Mouse (Mus musculus): ENCODE results near the gene Prkcsh. TPM values are rescaled to one million over a fixed set of nuclear protein-coding genes. Genes with fewer than 3 reads are reported as not detected.

The Prkcsh gene
- total and polyA plus RNA-seq, 3 experiments: 183 to 577 (median 356) TPM

- H3K4me1 ChIP-seq (ENCODE audit: control insufficient read depth in 1 of 2, insufficient read depth in 2 of 2, low read length in 2 of 2): no peaks in the 10 kb centered on the region
- H3K9me3 ChIP-seq (replicated peaks; ENCODE audit: insufficient read depth, low read length): no peaks in the 10 kb centered on the region
- 0 out of 4 replicates have a peak, but pooled peaks of 1 of the 2 experiments have one; percentile 24 for TF ChIP-seq POLR2A (IDR thresholded peaks at IDR 0.05; ENCODE audit: control insufficient read depth in 1 of 2, insufficient read depth in 1 of 2, low read depth in 1 of 2, low read length in 2 of 2, poor library complexity in 1 of 2)
- TF ChIP-seq MEF2A (IDR thresholded peaks at IDR 0.05; ENCODE audit: extremely low read depth, insufficient replicate concordance, low read depth, low read length, poor library complexity, severe bottlenecking): no peak
- H3K27me3 ChIP-seq (ENCODE audit: control insufficient read depth in 1 of 2, insufficient read depth in 2 of 2, low read length in 2 of 2): no peaks in the 10 kb centered on the region
- H3K9ac ChIP-seq (ENCODE audit: control insufficient read depth, low read depth, low read length, poor library complexity, severe bottlenecking): no peak overlapping the region
- no peaks in the 10 kb centered on the region for H3K79me2 ChIP-seq (ENCODE audit: control insufficient read depth, insufficient read depth, low read length, poor library complexity)
- no peak for DNase-seq (ENCODE audit: low read depth, low spot score)
- no peak overlapping the region for H3K27ac ChIP-seq (ENCODE audit: control insufficient read depth, low read depth, low read length)
- no peak overlapping the region for H3K4me3 ChIP-seq (ENCODE audit: control insufficient read depth in 1 of 2, insufficient read depth in 1 of 2, low read depth in 2 of 2, low read length in 2 of 2)
- H3K36me3 ChIP-seq (ENCODE audit: control insufficient read depth in 1 of 2, insufficient read depth in 2 of 2, low read length in 2 of 2): no peaks in the 10 kb centered on the region
Observed at GRCm38 (mm10) chr9:22049315-22049714, 46.7 kb downstream of the Prkcsh start.

- Histone ChIP-seq H3K9me3 (replicated peaks; ENCODE audit: insufficient read depth, low read length) (no peaks in the 10 kb centered on the region), H3K4me1 (ENCODE audit: control insufficient read depth in 1 of 2, insufficient read depth in 2 of 2, low read length in 2 of 2) (no peaks in the 10 kb centered on the region), H3K27me3 (ENCODE audit: control insufficient read depth in 1 of 2, insufficient read depth in 2 of 2, low read length in 2 of 2) (no peaks in the 10 kb centered on the region), H3K9ac (ENCODE audit: control insufficient read depth, low read depth, low read length, poor library complexity, severe bottlenecking) (no peak overlapping the region), H3K27ac (ENCODE audit: control insufficient read depth, low read depth, low read length) (no peak overlapping the region), H3K4me3 (ENCODE audit: control insufficient read depth in 1 of 2, insufficient read depth in 1 of 2, low read depth in 2 of 2, low read length in 2 of 2) (no peak overlapping the region), H3K79me2 (ENCODE audit: control insufficient read depth, insufficient read depth, low read length, poor library complexity) (no peaks in the 10 kb centered on the region), H3K36me3 (ENCODE audit: control insufficient read depth in 1 of 2, insufficient read depth in 2 of 2, low read length in 2 of 2) (no peaks in the 10 kb centered on the region)
- DNase-seq (ENCODE audit: low read depth, low spot score): no peak
- no peak for TF ChIP-seq GABPA (IDR thresholded peaks at IDR 0.05; ENCODE audit: low read depth, low read length)
- TF ChIP-seq POLR2A (IDR thresholded peaks at IDR 0.05; ENCODE audit: control insufficient read depth in 1 of 2, insufficient read depth in 1 of 2, low read depth in 1 of 2, low read length in 2 of 2, poor library complexity in 1 of 2): 0 out of 4 replicates have a peak, but pooled peaks of 1 of the 2 experiments have one; percentile 9
Observed at GRCm38 (mm10) chr9:22049721-22050270, 47.2 kb downstream of the Prkcsh start.

GRCm38 (mm10) chr9:22050351-22050889 is 47.8 kb downstream of the Prkcsh start:
- Histone ChIP-seq H3K9me3 (replicated peaks; ENCODE audit: insufficient read depth, low read length) (no peaks in the 10 kb centered on the region), H3K36me3 (ENCODE audit: control insufficient read depth in 1 of 2, insufficient read depth in 2 of 2, low read length in 2 of 2) (no peaks in the 10 kb centered on the region), H3K4me3 (ENCODE audit: control insufficient read depth in 1 of 2, insufficient read depth in 1 of 2, low read depth in 2 of 2, low read length in 2 of 2) (no peak overlapping the region), H3K9ac (ENCODE audit: control insufficient read depth, low read depth, low read length, poor library complexity, severe bottlenecking) (no peak overlapping the region), H3K27ac (ENCODE audit: control insufficient read depth, low read depth, low read length) (no peak overlapping the region), H3K4me1 (ENCODE audit: control insufficient read depth in 1 of 2, insufficient read depth in 2 of 2, low read length in 2 of 2) (no peaks in the 10 kb centered on the region), H3K27me3 (ENCODE audit: control insufficient read depth in 1 of 2, insufficient read depth in 2 of 2, low read length in 2 of 2) (no peaks in the 10 kb centered on the region), H3K79me2 (ENCODE audit: control insufficient read depth, insufficient read depth, low read length, poor library complexity) (no peaks in the 10 kb centered on the region)
- no peak for TF ChIP-seq SMC3 (IDR thresholded peaks at IDR 0.05; ENCODE audit: low read depth, low read length)
- TF ChIP-seq TCF12 (IDR thresholded peaks at IDR 0.05; ENCODE audit: low read depth, low read length): no peak
- TF ChIP-seq CHD2 (IDR thresholded peaks at IDR 0.05; ENCODE audit: low read length): no peak
- no peak for TF ChIP-seq USF1 (IDR thresholded peaks at IDR 0.05; ENCODE audit: low read depth, low read length)
- no peak for TF ChIP-seq TBP (IDR thresholded peaks at IDR 0.05; ENCODE audit: low read depth, low read length)
- no peak for TF ChIP-seq MAZ (IDR thresholded peaks at IDR 0.05; ENCODE audit: low read depth, low read length)
- no peak for TF ChIP-seq MYB (IDR thresholded peaks at IDR 0.05; ENCODE audit: low read depth, low read length)
- TF ChIP-seq NRF1 (IDR thresholded peaks at IDR 0.05; ENCODE audit: insufficient read depth, low read depth, low read length, poor library complexity, severe bottlenecking): no peak
- TF ChIP-seq USF2 (IDR thresholded peaks at IDR 0.05; ENCODE audit: borderline replicate concordance in 1 of 2, insufficient read depth in 1 of 2, low read depth in 1 of 2, low read length in 2 of 2): no peak
- no peak for TF ChIP-seq UBTF (IDR thresholded peaks at IDR 0.05; ENCODE audit: borderline replicate concordance, insufficient read depth, low read depth, low read length)
- TF ChIP-seq ETS1 (IDR thresholded peaks at IDR 0.05; ENCODE audit: low read depth, low read length): no peak
- DNase-seq (ENCODE audit: low read depth, low spot score): no peak

Data from MEL (cell line).